Mouse (Mus musculus): ENCODE results near the gene Bcl2l2. TPM values are rescaled to one million over a fixed set of nuclear protein-coding genes. Genes with fewer than 3 reads are reported as not detected.

Bcl2l2 gene
- total RNA-seq, 2 experiments from 2014 or later: 114 to 126 TPM

DNA sequence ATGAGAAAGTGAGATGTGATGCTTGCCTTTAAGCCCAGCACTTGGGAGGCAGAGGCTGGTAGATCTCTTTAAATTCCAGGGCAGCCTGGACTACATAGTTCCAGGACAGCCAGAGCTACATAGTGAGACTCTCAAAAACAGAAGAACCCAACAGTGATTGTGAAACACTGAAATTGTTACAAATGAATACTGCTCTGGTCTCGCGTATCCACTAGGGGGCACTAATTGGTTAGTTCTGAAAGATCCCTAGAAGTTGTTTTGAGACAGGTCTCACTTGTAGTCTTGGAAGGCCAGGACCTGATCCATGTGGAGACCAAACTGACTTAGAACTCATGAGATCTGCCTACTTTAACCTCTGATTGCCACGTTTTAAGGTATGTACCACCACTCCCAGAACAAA, 17.2 kb downstream of the Bcl2l2 start:
- H3K27ac ChIP-seq: peak overlapping the region; percentile 61
- DNase-seq (ENCODE audit: low spot score in 2 of 2): peak; percentile 83 to 87
- TF ChIP-seq CTCF (conservative IDR thresholded peaks at IDR 0.05): peak; percentile 95
- H3K4me3 ChIP-seq: no peak overlapping the region

GRCm38 (mm10) chr14:54903641-54904040, 20.5 kb downstream of the Bcl2l2 start:
- Histone ChIP-seq H3K27ac (no peak overlapping the region), H3K4me3 (no peak overlapping the region)
- DNase-seq (ENCODE audit: low spot score in 2 of 2): no peak
- no peak for TF ChIP-seq CTCF (conservative IDR thresholded peaks at IDR 0.05)

- TF ChIP-seq CTCF (conservative IDR thresholded peaks at IDR 0.05): no peak
- H3K4me3 ChIP-seq: no peak overlapping the region
- H3K27ac ChIP-seq: peak overlapping the region; percentile 36; the same call in 1 of the 2 replicates
- no peak for DNase-seq (ENCODE audit: low spot score in 2 of 2)
Measured at GRCm38 (mm10) chr14:54908682-54909081, 25.5 kb downstream of the Bcl2l2 start.

- no peak for DNase-seq (ENCODE audit: low spot score in 2 of 2)
- no peak for TF ChIP-seq CTCF (conservative IDR thresholded peaks at IDR 0.05)
- peak overlapping the region; percentile 100 for H3K27ac ChIP-seq
- H3K4me3 ChIP-seq: peak overlapping the region; percentile 99
Measured at GRCm38 (mm10) chr14:54912109-54912850, 29.1 kb downstream of the Bcl2l2 start.

- DNase-seq (ENCODE audit: low spot score in 2 of 2): peak; percentile 84 to 86
- peak within 1 kb of the TSS; percentile 99 for H3K4me3 ChIP-seq
- peak within 1 kb of the TSS; percentile 100 for H3K27ac ChIP-seq
- TF ChIP-seq CTCF (conservative IDR thresholded peaks at IDR 0.05): no peak; the same call in 1 of the 2 replicates
Measured at GRCm38 (mm10) chr14:54912886-54913285, 29.7 kb downstream of the Bcl2l2 start, which contains the start of gene Slc22a17. TSS of gene Slc22a17 (minus strand) at chr14:54913132.

- no peak for TF ChIP-seq CTCF (conservative IDR thresholded peaks at IDR 0.05)
- no peak for DNase-seq (ENCODE audit: low spot score in 2 of 2)
- H3K27ac ChIP-seq: peak overlapping the region; percentile 100
- peak overlapping the region; percentile 99 for H3K4me3 ChIP-seq
Measured at GRCm38 (mm10) chr14:54913343-54913742, 30.2 kb downstream of the Bcl2l2 start.

- DNase-seq (ENCODE audit: low spot score in 2 of 2): no peak
- Histone ChIP-seq H3K27ac (no peak overlapping the region), H3K4me3 (no peak overlapping the region)
- no peak for TF ChIP-seq CTCF (conservative IDR thresholded peaks at IDR 0.05)
Measured at GRCm38 (mm10) chr14:54920076-54920685, 37.0 kb downstream of the Bcl2l2 start.

DNA sequence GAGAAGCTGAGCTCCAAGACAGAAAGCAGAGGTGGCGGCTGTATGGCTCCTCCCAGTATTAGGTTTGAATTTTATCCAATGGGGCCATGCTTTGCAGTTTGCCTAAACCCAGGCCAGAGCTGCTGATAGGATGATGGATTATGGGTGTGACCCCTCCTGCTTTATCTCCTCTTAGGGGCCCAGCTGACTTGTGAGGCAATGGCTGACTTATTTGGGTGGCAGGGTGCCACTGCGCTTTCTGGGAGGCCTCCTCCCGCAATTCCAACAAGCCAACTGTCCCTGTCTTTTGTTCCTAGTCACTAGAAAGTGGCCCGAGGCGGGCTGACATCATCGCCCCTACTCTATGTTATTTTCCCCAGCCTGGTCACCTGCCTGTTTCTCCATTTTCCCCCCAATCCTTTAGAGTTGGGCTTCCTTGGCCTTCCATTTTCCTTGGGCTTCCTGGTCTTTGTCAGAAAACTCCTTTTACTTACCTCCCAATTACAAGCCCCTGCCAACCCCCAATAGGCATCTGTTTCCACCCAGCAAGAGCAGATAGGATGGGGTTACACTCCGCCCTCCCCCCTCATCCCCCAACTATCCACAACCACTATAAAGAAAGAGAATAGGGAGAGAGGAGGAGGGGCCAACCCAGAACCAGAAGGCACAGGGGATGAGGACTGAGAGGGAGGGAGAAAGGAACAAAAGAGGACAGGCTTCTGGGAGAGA, 41.6 kb downstream of the Bcl2l2 start:
- peak overlapping the region; percentile 61; the same call in 1 of the 2 replicates for H3K4me3 ChIP-seq
- no peak for DNase-seq (ENCODE audit: low spot score in 2 of 2)
- H3K27ac ChIP-seq: peak overlapping the region; percentile 93
- no peak for TF ChIP-seq CTCF (conservative IDR thresholded peaks at IDR 0.05)

- H3K4me3 ChIP-seq: peak within 1 kb of the TSS; percentile 61
- no peak for TF ChIP-seq CTCF (conservative IDR thresholded peaks at IDR 0.05)
- peak in 1 of 2 experiments; percentile 42 for DNase-seq (ENCODE audit: low spot score in 2 of 2)
- peak within 1 kb of the TSS; percentile 93 for H3K27ac ChIP-seq
Measured at GRCm38 (mm10) chr14:54925349-54926342, 42.5 kb downstream of the Bcl2l2 start, which contains the start of gene Efs. TSS of gene Efs (minus strand) at chr14:54926126.

DNA sequence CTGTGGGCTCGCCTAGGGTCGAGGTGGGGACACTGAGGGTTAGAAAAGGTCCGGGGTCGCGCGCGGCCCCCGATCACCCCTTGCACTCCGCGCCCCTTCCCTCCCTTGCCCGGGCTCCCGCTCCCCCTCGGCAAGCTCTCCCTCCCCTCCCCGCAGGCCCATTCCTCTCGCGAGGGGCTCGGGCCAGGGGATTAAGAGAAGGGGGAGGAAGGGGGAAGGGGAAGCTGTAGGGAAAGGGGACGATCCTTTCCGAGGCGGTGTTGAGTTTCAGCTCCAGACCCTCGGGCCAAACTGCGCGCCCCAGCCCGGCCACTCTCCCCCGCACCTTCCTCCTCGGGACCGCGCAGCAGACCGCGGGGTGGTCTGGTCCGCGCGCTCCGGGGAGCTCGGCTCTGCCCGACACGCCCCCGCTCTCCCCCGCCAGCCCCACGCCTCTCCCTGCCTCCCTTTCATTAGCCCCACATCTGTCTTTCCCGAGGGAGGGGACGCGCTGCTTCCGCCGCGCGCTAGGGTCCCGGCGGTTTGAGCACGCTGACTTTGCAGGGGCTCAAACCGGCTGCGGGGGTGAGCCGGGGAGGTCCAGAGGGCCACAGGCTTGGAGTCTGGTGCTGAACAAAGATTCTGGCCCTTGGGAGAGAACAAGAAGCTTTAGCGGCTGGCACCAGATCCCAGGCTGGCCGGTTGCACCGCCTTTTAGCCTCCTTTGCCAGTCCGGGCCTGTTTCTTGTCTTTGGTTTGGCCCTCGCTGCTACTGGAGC, 43.4 kb downstream of the Bcl2l2 start:
- TF ChIP-seq CTCF (conservative IDR thresholded peaks at IDR 0.05): no peak
- DNase-seq (ENCODE audit: low spot score in 2 of 2): peak in 1 of 2 experiments; percentile 45
- H3K4me3 ChIP-seq: peak overlapping the region; percentile 61
- peak overlapping the region; percentile 93 for H3K27ac ChIP-seq

GRCm38 (mm10) chr14:54927296-54927695, 44.1 kb downstream of the Bcl2l2 start:
- H3K4me3 ChIP-seq: peak overlapping the region; percentile 61; the same call in 1 of the 2 replicates
- no peak for TF ChIP-seq CTCF (conservative IDR thresholded peaks at IDR 0.05)
- peak overlapping the region; percentile 93 for H3K27ac ChIP-seq
- DNase-seq (ENCODE audit: low spot score in 2 of 2): no peak
